Mouse (Mus musculus) colon, adult 2 months (tissue): Measurements from ENCODE around the gene Myh3. TPM values are rescaled to one million over a fixed set of nuclear protein-coding genes. Genes with fewer than 3 reads are reported as not detected.

Source experiments
- polyA plus RNA-seq: library from polyadenylated mRNA; depleted of rRNA; stranded (reverse); fragments of >200 nt; gene quantifications from 2 replicates; pipeline ENCODE4 v1.2.3, GENCODE M21; 2012; rRNA removed

The Myh3 gene
- polyA plus RNA-seq = 0.01 and 0.06 TPM in 2 replicates

GRCm38 (mm10) chr11:67078000-67078399 lies at the start of gene Myh3:
Gene Myh3 (plus strand): TSS chr11:67078300.

GRCm38 (mm10) chr11:67052321-67052952 lies 25.7 kb upstream of the Myh3 start, which contains the start of the genes Adprm and Sco1:
Gene Adprm (minus strand): TSS chr11:67052594.
Gene Sco1 (plus strand): TSS chr11:67052670.

Other genes starting within 250 kb of the Myh3 start
- 2.0 and 2.5 TPM in 2 replicates for gene Pirt, start 166.3 kb upstream of the Myh3 start, polyA plus RNA-seq
- 81.8 and 86.0 TPM in 2 replicates for gene Tmem238l, start 121.7 kb upstream of the Myh3 start, polyA plus RNA-seq
- 2.8 and 4.1 TPM in 2 replicates for gene Tmem220, start 53.1 kb upstream of the Myh3 start, polyA plus RNA-seq
- gene Adprm, start 25.7 kb upstream of the Myh3 start, polyA plus RNA-seq = 7.2 and 8.4 TPM in 2 replicates
- 9.7 and 11.0 TPM in 2 replicates for gene Sco1, start 25.6 kb upstream of the Myh3 start, polyA plus RNA-seq
- gene Myh2, start 92.7 kb downstream of the Myh3 start, polyA plus RNA-seq = 0.09 and 0.24 TPM in 2 replicates
- gene Myh1, start 121.8 kb downstream of the Myh3 start, polyA plus RNA-seq = not detected in 2 replicates
- gene Myh4, start 159.7 kb downstream of the Myh3 start, polyA plus RNA-seq = not detected in 2 replicates
- gene Myh8, start 198.8 kb downstream of the Myh3 start, polyA plus RNA-seq = not detected in 2 replicates
- not detected in 2 replicates for gene Myh13, start 243.4 kb downstream of the Myh3 start, polyA plus RNA-seq